Mouse (Mus musculus): Measurements from ENCODE around the gene Wipi2. TPM values are rescaled to one million over a fixed set of nuclear protein-coding genes. Genes with fewer than 3 reads are reported as not detected.
A peak's percentile ranks its signal among the peaks of the same experiment; 100 is the strongest.

Gene Wipi2
- polyA plus RNA-seq, 1 experiment from 2014 or later = 29.4 TPM

GRCm38 (mm10) chr5:142703569-142703968, 76.1 kb downstream of the Wipi2 start:
- ATAC-seq (replicated peaks; ENCODE audit: extremely low read depth, insufficient read depth, low FRiP score) = no peak

GRCm38 (mm10) chr5:142707709-142708108, 80.2 kb downstream of the Wipi2 start:
- 68% methylated on average over 5 of the region's 5 CpGs for WGBS
- Histone ChIP-seq H3K27ac (ENCODE audit: low read length) (no peak overlapping the region), H3K9ac (ENCODE audit: low read length) (no peak overlapping the region), H3K4me2 (ENCODE audit: low read depth, low read length) (no peak overlapping the region), H3K4me1 (ENCODE audit: control insufficient read depth, insufficient read depth, low read length) (no peaks in the 10 kb centered on the region; the same call in 1 of the 2 replicates), H3K9me3 (replicated peaks; ENCODE audit: control insufficient read depth, low read length) (peaks cover 11% of the 10 kb centered on the region; the same call in 1 of the 2 replicates), H3K36me3 (ENCODE audit: control insufficient read depth, insufficient read depth) (no peaks in the 10 kb centered on the region), H3K27me3 (ENCODE audit: control insufficient read depth, insufficient read depth, low read length) (peaks cover 18% of the 10 kb centered on the region), H3K4me3 (ENCODE audit: low read length) (no peak overlapping the region)
- ATAC-seq (replicated peaks; ENCODE audit: extremely low read depth, insufficient read depth, low FRiP score) = no peak

More at GRCm38 (mm10) chr5:142703569-142703968, 76.1 kb downstream of the Wipi2 start:
- no peak overlapping the region for H3K4me2 ChIP-seq (ENCODE audit: low read depth, low read length)
- H3K27me3 ChIP-seq (ENCODE audit: control insufficient read depth, insufficient read depth, low read length) = peaks cover 40% of the 10 kb centered on the region
- H3K9me3 ChIP-seq (replicated peaks; ENCODE audit: control insufficient read depth, low read length) = no peaks in the 10 kb centered on the region
- H3K27ac ChIP-seq (ENCODE audit: low read length) = no peak overlapping the region
- no peaks in the 10 kb centered on the region for H3K36me3 ChIP-seq (ENCODE audit: control insufficient read depth, insufficient read depth)
- no peak overlapping the region for H3K9ac ChIP-seq (ENCODE audit: low read length)
- no peak overlapping the region for H3K4me3 ChIP-seq (ENCODE audit: low read length)
- peaks cover 6% of the 10 kb centered on the region for H3K4me1 ChIP-seq (ENCODE audit: control insufficient read depth, insufficient read depth, low read length)
- WGBS = 75% methylated on average over 10 of the region's 10 CpGs

- Histone ChIP-seq H3K4me1 (ENCODE audit: control insufficient read depth, insufficient read depth, low read length) (no peaks in the 10 kb centered on the region), H3K36me3 (ENCODE audit: control insufficient read depth, insufficient read depth) (no peaks in the 10 kb centered on the region), H3K4me2 (ENCODE audit: low read depth, low read length) (no peak overlapping the region), H3K4me3 (ENCODE audit: low read length) (no peak overlapping the region), H3K9ac (ENCODE audit: low read length) (no peak overlapping the region), H3K27ac (ENCODE audit: low read length) (no peak overlapping the region), H3K9me3 (replicated peaks; ENCODE audit: control insufficient read depth, low read length) (peaks cover 11% of the 10 kb centered on the region; the same call in 1 of the 2 replicates), H3K27me3 (ENCODE audit: control insufficient read depth, insufficient read depth, low read length) (peaks cover 2% of the 10 kb centered on the region; the same call in 1 of the 2 replicates)
- 53% methylated on average over 7 of the region's 7 CpGs for WGBS
- no peak for ATAC-seq (replicated peaks; ENCODE audit: extremely low read depth, insufficient read depth, low FRiP score)
Observed at GRCm38 (mm10) chr5:142709436-142709835, 81.9 kb downstream of the Wipi2 start.

GRCm38 (mm10) chr5:142712373-142712772, 84.9 kb downstream of the Wipi2 start:
- H3K4me3 ChIP-seq (ENCODE audit: low read length) = no peak overlapping the region

GRCm38 (mm10) chr5:142713966-142714365, 86.5 kb downstream of the Wipi2 start:
- 74% methylated on average over 10 of the region's 10 CpGs for WGBS
- no peak for ATAC-seq (replicated peaks; ENCODE audit: extremely low read depth, insufficient read depth, low FRiP score)
- Histone ChIP-seq H3K27me3 (ENCODE audit: control insufficient read depth, insufficient read depth, low read length) (peaks cover 5% of the 10 kb centered on the region; the same call in 1 of the 2 replicates), H3K27ac (ENCODE audit: low read length) (no peak overlapping the region), H3K4me1 (ENCODE audit: control insufficient read depth, insufficient read depth, low read length) (no peaks in the 10 kb centered on the region), H3K36me3 (ENCODE audit: control insufficient read depth, insufficient read depth) (no peaks in the 10 kb centered on the region), H3K4me2 (ENCODE audit: low read depth, low read length) (no peak overlapping the region), H3K9ac (ENCODE audit: low read length) (no peak overlapping the region), H3K9me3 (replicated peaks; ENCODE audit: control insufficient read depth, low read length) (peaks cover 11% of the 10 kb centered on the region; the same call in 1 of the 2 replicates), H3K4me3 (ENCODE audit: low read length) (no peak overlapping the region)

More at GRCm38 (mm10) chr5:142712373-142712772, 84.9 kb downstream of the Wipi2 start:
- no peak overlapping the region for H3K4me2 ChIP-seq (ENCODE audit: low read depth, low read length)
- peaks cover under 1% of the 10 kb centered on the region; the same call in 1 of the 2 replicates for H3K27me3 ChIP-seq (ENCODE audit: control insufficient read depth, insufficient read depth, low read length)
- H3K4me1 ChIP-seq (ENCODE audit: control insufficient read depth, insufficient read depth, low read length) = no peaks in the 10 kb centered on the region
- peaks cover 11% of the 10 kb centered on the region; the same call in 1 of the 2 replicates for H3K9me3 ChIP-seq (replicated peaks; ENCODE audit: control insufficient read depth, low read length)
- no peak for ATAC-seq (replicated peaks; ENCODE audit: extremely low read depth, insufficient read depth, low FRiP score)
- WGBS = 83% methylated on average over 5 of the region's 5 CpGs
- H3K9ac ChIP-seq (ENCODE audit: low read length) = no peak overlapping the region
- H3K36me3 ChIP-seq (ENCODE audit: control insufficient read depth, insufficient read depth) = no peaks in the 10 kb centered on the region
- H3K27ac ChIP-seq (ENCODE audit: low read length) = no peak overlapping the region

GRCm38 (mm10) chr5:142715059-142715458, 87.6 kb downstream of the Wipi2 start:
- no peak overlapping the region for H3K27ac ChIP-seq (ENCODE audit: low read length)
- no peaks in the 10 kb centered on the region for H3K4me1 ChIP-seq (ENCODE audit: control insufficient read depth, insufficient read depth, low read length)
- ATAC-seq (replicated peaks; ENCODE audit: extremely low read depth, insufficient read depth, low FRiP score) = no peak
- no peaks in the 10 kb centered on the region for H3K36me3 ChIP-seq (ENCODE audit: control insufficient read depth, insufficient read depth)
- H3K4me3 ChIP-seq (ENCODE audit: low read length) = no peak overlapping the region
- H3K4me2 ChIP-seq (ENCODE audit: low read depth, low read length) = no peak overlapping the region
- H3K9ac ChIP-seq (ENCODE audit: low read length) = no peak overlapping the region
- H3K27me3 ChIP-seq (ENCODE audit: control insufficient read depth, insufficient read depth, low read length) = peaks cover 5% of the 10 kb centered on the region; the same call in 1 of the 2 replicates
- H3K9me3 ChIP-seq (replicated peaks; ENCODE audit: control insufficient read depth, low read length) = peaks cover 11% of the 10 kb centered on the region; the same call in 1 of the 2 replicates
- 74% methylated on average over 9 of the region's 9 CpGs for WGBS

- Histone ChIP-seq H3K4me3 (ENCODE audit: low read length) (no peak overlapping the region), H3K4me1 (ENCODE audit: control insufficient read depth, insufficient read depth, low read length) (no peaks in the 10 kb centered on the region), H3K4me2 (ENCODE audit: low read depth, low read length) (no peak overlapping the region), H3K9ac (ENCODE audit: low read length) (no peak overlapping the region), H3K9me3 (replicated peaks; ENCODE audit: control insufficient read depth, low read length) (peaks cover 9% of the 10 kb centered on the region; the same call in 1 of the 2 replicates), H3K27ac (ENCODE audit: low read length) (no peak overlapping the region), H3K36me3 (ENCODE audit: control insufficient read depth, insufficient read depth) (no peaks in the 10 kb centered on the region), H3K27me3 (ENCODE audit: control insufficient read depth, insufficient read depth, low read length) (peaks cover 5% of the 10 kb centered on the region; the same call in 1 of the 2 replicates)
- WGBS = 73% methylated on average over 6 of the region's 6 CpGs
- no peak for ATAC-seq (replicated peaks; ENCODE audit: extremely low read depth, insufficient read depth, low FRiP score)
Observed at GRCm38 (mm10) chr5:142716056-142716455, 88.6 kb downstream of the Wipi2 start.

GRCm38 (mm10) chr5:142718037-142718436, 90.5 kb downstream of the Wipi2 start:
- ATAC-seq (replicated peaks; ENCODE audit: extremely low read depth, insufficient read depth, low FRiP score) = peak; percentile 52; the same call in 1 of the 2 replicates
- H3K4me1 ChIP-seq (ENCODE audit: control insufficient read depth, insufficient read depth, low read length) = no peaks in the 10 kb centered on the region
- no peaks in the 10 kb centered on the region for H3K9me3 ChIP-seq (replicated peaks; ENCODE audit: control insufficient read depth, low read length)
- H3K4me3 ChIP-seq (ENCODE audit: low read length) = no peak overlapping the region
- H3K9ac ChIP-seq (ENCODE audit: low read length) = no peak overlapping the region
- peaks cover 5% of the 10 kb centered on the region; the same call in 1 of the 2 replicates for H3K27me3 ChIP-seq (ENCODE audit: control insufficient read depth, insufficient read depth, low read length)
- no peaks in the 10 kb centered on the region for H3K36me3 ChIP-seq (ENCODE audit: control insufficient read depth, insufficient read depth)
- H3K4me2 ChIP-seq (ENCODE audit: low read depth, low read length) = peak overlapping the region; percentile 33; the same call in 1 of the 2 replicates
- WGBS = 12% methylated on average over 4 of the region's 4 CpGs
- H3K27ac ChIP-seq (ENCODE audit: low read length) = no peak overlapping the region

GRCm38 (mm10) chr5:142718486-142718885, 91.0 kb downstream of the Wipi2 start:
- no peak overlapping the region for H3K9ac ChIP-seq (ENCODE audit: low read length)
- H3K36me3 ChIP-seq (ENCODE audit: control insufficient read depth, insufficient read depth) = no peaks in the 10 kb centered on the region
- no peaks in the 10 kb centered on the region for H3K4me1 ChIP-seq (ENCODE audit: control insufficient read depth, insufficient read depth, low read length)
- H3K4me2 ChIP-seq (ENCODE audit: low read depth, low read length) = peak overlapping the region; percentile 33; the same call in 1 of the 2 replicates
- H3K27ac ChIP-seq (ENCODE audit: low read length) = no peak overlapping the region
- H3K4me3 ChIP-seq (ENCODE audit: low read length) = no peak overlapping the region
- WGBS = 37% methylated on average over 25 of the region's 25 CpGs
- H3K27me3 ChIP-seq (ENCODE audit: control insufficient read depth, insufficient read depth, low read length) = peaks cover 5% of the 10 kb centered on the region; the same call in 1 of the 2 replicates
- ATAC-seq (replicated peaks; ENCODE audit: extremely low read depth, insufficient read depth, low FRiP score) = no peak
- H3K9me3 ChIP-seq (replicated peaks; ENCODE audit: control insufficient read depth, low read length) = no peaks in the 10 kb centered on the region
